Mouse (Mus musculus) inflammation-experienced regulatory T-cells, adult 6 months (primary cell): ENCODE measurements around the gene Ggact. TPM values are rescaled to one million over a fixed set of nuclear protein-coding genes. Genes with fewer than 3 reads are reported as not detected.

ENCODE experiments used
- ATAC-seq: one replicate; pipeline ENCODE4 v1.8.0; 2017
- polyA plus RNA-seq, 3 experiments: library from polyadenylated mRNA; unstranded; fragments of 100-300 nt; shearing (Covaris generic); gene quantifications; one replicate each; pipeline ENCODE4 v1.2.1; 2017

Gene Ggact
- polyA plus RNA-seq, 3 experiments from 2014 or later = 16.8 to 36.1 (median 27.9) TPM

DNA sequence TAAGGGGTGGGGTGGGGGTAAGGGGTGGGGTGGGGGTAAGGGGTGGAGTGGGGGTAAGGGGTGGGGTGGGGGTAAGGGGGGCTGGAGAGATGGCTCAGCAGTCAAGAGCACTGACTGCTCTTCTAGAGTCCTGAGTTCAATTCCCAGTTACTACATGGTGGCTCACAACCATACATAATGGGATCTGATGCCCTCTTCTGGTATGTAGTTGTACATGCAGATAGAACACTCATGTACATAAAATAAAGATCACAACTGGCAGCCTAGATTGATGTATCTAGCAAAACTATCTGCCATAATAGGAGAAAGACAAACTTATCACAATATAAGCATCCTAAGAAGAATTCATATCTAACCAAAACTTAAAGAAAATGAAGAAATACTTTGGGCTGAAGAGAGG lies 15.0 kb downstream of the Ggact start:
- ATAC-seq = no peak

DNA sequence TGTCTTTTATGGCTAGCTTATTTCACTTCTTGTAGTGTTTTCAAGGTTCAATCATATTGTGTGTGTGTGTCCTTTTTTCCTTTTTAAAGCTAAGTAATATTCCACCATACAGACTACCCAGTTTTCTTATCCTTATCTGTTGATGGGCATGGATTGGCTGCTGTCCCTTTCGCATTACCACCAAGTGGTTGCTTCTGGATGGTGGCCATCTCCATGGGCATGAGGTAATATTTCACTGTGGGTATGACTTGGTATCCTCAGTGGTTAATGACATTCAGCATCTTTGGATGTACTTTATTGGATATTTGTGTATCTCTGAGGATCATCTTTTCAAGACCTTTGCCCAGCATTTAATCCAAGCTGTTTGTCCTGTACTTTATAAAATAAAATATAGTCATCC lies 17.5 kb downstream of the Ggact start:
- ATAC-seq = no peak

- ATAC-seq = no peak
Measured at GRCm38 (mm10) chr14:122891470-122891968, 22.0 kb downstream of the Ggact start.

GRCm38 (mm10) chr14:122888480-122888872 lies 25.1 kb downstream of the Ggact start:
- ATAC-seq = no peak

GRCm38 (mm10) chr14:122887702-122888479 lies 25.7 kb downstream of the Ggact start:
- no peak for ATAC-seq

DNA sequence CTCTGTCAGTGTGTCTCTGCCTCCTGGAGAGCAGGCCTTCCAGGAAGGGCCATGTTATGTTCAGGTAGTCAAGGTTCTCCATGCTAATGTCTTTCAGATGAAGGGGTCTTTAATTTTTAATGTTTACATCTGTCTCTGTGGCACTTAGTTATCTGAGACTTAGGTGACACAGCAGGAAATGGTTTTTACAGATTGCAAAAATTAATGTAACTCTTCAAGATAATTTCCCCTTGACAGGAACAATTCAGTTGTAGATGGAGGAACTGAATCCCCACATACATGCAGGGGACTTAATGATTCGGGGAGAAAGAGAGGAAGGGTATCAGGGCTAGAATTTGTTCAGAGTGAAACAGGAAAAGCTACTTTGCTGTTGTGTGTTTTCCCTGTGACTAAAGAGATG lies 26.3 kb downstream of the Ggact start:
- ATAC-seq = no peak

DNA sequence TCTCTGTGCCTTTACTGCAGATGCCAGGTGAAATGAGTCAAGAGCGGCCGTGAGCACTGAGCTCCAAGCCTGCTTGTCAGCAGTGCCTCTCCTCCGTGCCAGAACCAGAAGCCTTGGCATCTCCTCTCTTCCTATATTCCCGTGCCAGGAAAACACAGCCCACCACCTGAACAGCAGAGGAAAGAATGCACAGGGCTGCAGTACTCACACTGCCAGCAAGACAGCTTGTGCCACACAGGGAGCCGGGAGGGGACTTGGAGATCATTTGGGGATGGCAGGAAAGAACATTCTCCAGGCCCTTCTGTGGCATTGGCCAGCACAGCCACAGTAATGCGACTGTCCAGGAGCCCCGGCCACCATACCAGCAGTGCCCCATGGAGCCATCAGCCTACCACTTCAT lies 27.7 kb downstream of the Ggact start:
- ATAC-seq = no peak

DNA sequence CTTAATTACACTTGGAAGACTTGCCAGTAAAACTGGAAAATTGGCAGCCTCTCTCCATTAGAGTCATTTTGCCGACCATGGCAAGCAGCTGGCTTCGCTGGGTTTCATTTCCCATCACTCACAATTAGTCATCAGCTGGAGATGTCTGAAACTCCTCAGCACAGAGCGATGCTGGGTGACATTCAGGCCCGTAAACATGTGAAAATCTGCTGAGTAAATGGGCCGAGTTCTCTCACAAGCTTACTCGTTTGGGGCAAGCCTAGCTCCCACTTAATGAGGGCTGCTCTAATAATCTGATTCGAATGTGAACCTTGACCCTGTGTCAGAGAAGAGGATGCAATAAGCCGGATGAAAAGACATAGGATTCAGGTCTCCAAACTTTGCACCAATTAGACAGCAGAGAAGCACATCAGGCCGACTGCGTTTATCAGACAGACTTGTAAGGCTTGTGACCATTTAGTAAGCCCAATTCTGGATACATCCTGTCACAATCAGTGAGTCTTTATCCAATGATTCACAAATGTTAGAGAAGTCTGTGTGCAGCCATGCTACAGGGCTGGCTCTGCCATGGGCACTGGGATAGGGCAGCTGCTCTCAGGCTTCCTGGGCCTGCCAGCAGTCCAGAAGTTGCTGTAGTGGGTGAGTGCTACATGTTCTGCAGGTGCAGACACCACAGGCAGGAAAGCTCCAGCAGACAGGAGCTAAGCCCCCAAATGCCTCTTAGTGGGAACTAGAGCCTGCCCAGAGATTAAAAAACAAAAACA lies 29.6 kb downstream of the Ggact start:
- no peak for ATAC-seq

- ATAC-seq = no peak
Measured at GRCm38 (mm10) chr14:122883410-122883806, 30.1 kb downstream of the Ggact start.

- ATAC-seq = no peak
Measured at GRCm38 (mm10) chr14:122882795-122883409, 30.7 kb downstream of the Ggact start.

- no peak for ATAC-seq
Measured at GRCm38 (mm10) chr14:122882201-122882639, 31.3 kb downstream of the Ggact start.

DNA sequence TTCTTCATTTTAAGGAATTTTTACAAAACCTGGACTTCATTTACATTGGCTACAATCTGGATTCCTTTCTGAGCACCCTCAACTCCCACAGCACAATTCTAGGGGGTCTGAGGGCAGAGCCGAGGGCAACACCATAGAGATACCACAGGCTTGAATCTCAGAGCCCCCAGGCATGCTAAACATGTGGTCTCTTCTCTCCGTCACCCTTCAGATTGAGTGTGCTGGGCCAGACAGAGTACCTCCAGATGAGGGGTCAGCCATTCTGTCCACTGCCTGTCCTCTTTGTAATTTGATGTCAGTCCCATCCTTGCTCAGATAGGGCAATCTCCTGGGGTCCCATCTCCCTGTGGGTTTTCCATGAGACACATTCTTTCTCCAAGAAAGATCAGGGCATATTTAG lies 31.9 kb downstream of the Ggact start:
- no peak for ATAC-seq

DNA sequence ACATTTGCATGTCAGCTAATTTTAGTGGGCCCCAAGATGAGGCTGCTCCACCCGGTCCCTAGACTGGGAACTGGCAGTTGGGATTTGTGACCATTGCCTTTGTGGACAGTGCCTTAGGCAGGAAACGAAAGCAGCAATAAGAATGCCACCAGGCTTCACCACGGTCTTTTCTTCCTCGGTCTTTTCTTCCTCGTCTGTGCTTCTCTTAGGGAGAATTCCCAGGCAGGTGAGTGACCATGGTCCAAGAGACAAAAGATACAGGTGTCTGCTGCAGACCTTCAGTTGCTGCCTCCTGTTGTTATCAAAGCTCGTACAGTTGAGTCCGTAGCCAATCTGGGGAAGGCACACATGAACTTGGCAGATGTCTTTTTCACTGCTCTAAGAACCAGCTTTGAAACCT lies 33.3 kb downstream of the Ggact start:
- no peak for ATAC-seq

DNA sequence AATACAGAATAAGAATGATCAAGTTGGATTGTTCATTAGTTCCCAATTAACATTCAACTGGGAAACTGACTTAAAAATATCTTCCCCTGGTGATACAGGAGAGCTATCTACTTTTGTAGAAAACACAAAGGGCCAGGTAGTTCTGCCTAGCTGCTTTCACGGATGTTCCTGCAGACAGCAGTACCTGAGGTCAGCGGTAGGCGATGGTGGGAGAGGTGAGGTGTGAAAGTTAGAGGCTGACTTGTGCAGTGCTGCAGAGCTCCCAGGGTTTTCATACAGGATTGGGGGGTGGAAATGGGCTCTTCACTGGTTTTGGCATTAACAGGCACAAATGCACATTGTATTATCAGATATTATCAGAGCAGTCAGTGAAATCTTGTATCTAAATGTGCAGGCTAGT lies 35.8 kb downstream of the Ggact start:
- ATAC-seq = no peak

- no peak for ATAC-seq
Measured at GRCm38 (mm10) chr14:122876723-122877122, 36.8 kb downstream of the Ggact start.

GRCm38 (mm10) chr14:122876163-122876562 lies 37.4 kb downstream of the Ggact start:
- ATAC-seq = peak; percentile 98

DNA sequence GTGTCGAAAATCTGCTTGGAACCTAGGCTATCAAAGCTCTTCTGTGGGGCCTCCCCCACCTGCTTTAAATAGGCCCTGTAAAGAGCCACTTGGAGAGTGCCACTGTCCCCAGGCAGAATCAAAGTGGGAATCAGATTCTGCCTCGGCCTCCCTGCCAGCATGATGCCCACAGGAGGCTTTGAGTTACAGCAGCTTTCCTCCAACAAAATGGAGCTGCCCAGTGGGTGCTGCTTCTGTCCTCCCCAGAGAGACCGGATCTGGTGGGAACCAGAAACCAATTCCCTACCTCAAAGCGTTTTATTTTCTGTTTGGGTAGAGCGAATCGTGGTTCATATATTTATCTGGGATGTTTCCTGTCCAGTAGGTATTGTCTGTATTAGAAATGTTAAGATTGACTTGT lies 37.9 kb downstream of the Ggact start:
- ATAC-seq = no peak

DNA sequence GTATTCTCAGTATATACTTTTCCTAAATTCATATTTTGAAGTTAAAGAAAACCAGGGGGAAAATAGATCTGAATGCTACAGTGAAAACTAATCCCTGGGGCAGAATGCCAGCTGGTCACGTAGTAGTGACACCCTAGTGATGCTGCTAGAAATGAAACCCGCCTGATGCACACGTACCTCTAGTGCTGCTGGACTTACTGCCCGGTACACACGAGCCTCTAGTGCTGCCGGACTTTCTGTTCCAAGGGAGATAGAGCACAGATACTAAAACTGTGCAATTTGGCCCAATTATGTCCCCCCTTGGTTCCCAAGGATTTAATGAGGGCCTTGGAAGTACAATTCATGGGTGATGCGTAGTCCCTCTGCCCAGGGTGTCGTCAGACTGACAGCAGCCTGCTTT lies 38.5 kb downstream of the Ggact start:
- ATAC-seq = no peak

DNA sequence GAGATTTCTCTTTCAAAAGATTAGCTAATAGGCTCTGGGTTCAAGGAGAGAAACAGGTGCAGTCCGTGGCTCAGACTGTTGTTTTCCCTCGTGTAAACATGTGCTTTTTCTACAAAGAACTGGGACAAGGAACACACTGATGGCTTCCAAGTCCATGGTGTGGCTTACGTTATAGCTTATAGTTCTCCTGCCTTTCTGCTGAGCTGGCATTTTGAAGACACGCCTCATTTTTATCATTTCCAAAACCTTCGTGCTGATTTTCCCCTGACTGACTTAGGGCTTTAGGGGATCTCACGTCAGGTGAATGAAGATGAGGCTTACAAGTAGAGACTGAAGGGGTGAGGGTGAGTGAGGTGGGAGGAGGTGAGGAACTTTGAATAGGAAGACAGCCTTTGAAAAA lies 40.9 kb downstream of the Ggact start:
- no peak for ATAC-seq

GRCm38 (mm10) chr14:122871841-122872580 lies 41.5 kb downstream of the Ggact start:
- no peak for ATAC-seq

GRCm38 (mm10) chr14:122869831-122870230 lies 43.7 kb downstream of the Ggact start:
- no peak for ATAC-seq

DNA sequence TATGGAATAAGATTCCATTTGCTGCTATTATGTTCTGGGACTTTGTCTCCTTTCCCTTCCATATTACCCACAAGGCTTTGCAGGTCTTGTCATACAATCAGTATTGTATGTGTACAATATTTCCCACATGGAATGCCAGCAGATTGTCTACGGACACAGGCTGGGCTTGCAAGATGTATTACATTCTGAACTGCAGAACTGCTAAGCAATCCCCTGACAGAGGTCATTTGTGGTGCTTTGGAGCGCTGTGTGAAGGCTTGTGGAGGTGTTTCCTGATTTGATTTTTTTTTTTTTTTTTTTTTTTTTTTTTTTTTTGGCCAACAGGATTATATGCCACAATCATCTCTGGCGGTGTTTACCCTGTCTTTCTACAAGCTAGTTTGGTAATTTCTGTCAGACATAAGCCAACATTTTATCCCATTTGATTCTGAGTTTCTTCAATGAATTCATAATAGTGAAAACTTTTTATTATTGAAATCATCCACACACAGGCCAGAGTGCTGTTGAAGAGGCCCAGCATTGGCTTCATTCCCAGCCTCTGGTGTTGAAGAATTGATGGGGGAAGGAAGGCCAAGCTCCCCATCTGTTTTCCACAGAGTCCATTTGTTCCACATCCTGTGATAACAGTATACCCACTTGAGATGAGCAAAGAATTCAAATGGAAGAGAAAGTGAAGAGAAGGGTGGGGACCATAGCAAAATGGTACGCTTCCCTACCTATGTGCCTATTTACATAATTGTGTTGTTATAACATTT lies 45.8 kb downstream of the Ggact start:
- no peak for ATAC-seq
